Mouse (Mus musculus) heart, embryonic 16.5 days (tissue): ENCODE data around the gene Olfr938. TPM values are rescaled to one million over a fixed set of nuclear protein-coding genes. Genes with fewer than 3 reads are reported as not detected.

Experiments used
- ATAC-seq: fragments of 200-750 bp; cut with Nextera tagmentation; replicated peaks from 2 replicates; pipeline ENCODE4 v1.8.0; 2017; ENCODE audit warnings: moderate number of reproducible peaks; ENCODE audit not compliant: insufficient read depth, low FRiP score; ENCODE audit errors: extremely low read depth
- H3K27ac ChIP-seq: fragments of 300-500 bp; sonication (generic); 2 replicates; pipeline ENCODE4 v1.5.1; 2014; ENCODE audit warnings: mild to moderate bottlenecking, low read length, control low read depth, moderate library complexity
- H3K27me3 ChIP-seq: fragments of 300-500 bp; sonication (generic); 2 replicates; pipeline ENCODE4 v1.6.1; 2014; ENCODE audit warnings: low read length, mixed read lengths; ENCODE audit not compliant: control insufficient read depth, insufficient read depth
- H3K36me3 ChIP-seq: fragments of 300-500 bp; sonication (generic); 2 replicates; pipeline ENCODE4 v1.6.1; 2014; ENCODE audit not compliant: control insufficient read depth, insufficient read depth
- H3K4me1 ChIP-seq: fragments of 300-500 bp; sonication (generic); 2 replicates; pipeline ENCODE4 v1.6.1; 2014; ENCODE audit warnings: low read length, mixed read lengths; ENCODE audit not compliant: control insufficient read depth, insufficient read depth
- H3K4me2 ChIP-seq: fragments of 300-500 bp; sonication (generic); 2 replicates; pipeline ENCODE4 v1.6.1; 2014; ENCODE audit warnings: low read depth, mild to moderate bottlenecking, control low read depth, low read length
- H3K4me3 ChIP-seq: fragments of 300-500 bp; sonication (generic); 2 replicates; pipeline ENCODE4 v1.5.1; 2014; ENCODE audit warnings: mild to moderate bottlenecking, control low read depth, low read length
- H3K9ac ChIP-seq: fragments of 300-500 bp; sonication (generic); 2 replicates; pipeline ENCODE4 v1.6.1; 2014; ENCODE audit warnings: low read length, control low read depth
- H3K9me3 ChIP-seq: fragments of 300-500 bp; sonication (generic); replicated peaks from 2 replicates; pipeline ENCODE4 v1.6.1; 2016; ENCODE audit warnings: low read length; ENCODE audit not compliant: control insufficient read depth
- WGBS: fragments of 180-500 bp; shearing (Covaris S2); extraction: QIAGEN DNeasy Blood & Tissue Kit; methylation state at CpG from one replicate; pipeline ENCODE4 v1.1.7; 2014; 5-methylcytosine and 5-hydroxymethylcytosine counted together
- microRNA-seq: library from miRNA; unstranded; fragments of <30 nt; microRNA quantifications from one replicate; pipeline ENCODE4, GENCODE M21; 2017
- polyA plus RNA-seq: library from polyadenylated mRNA; unstranded; fragments of >200 nt; fragmentation: Nextera tagmentation; extraction: Ambion mirVana; gene quantifications from 2 replicates; pipeline ENCODE4 v1.2.1, GENCODE M21; 2015

The Olfr938 gene
- not detected in 2 replicates for polyA plus RNA-seq

DNA sequence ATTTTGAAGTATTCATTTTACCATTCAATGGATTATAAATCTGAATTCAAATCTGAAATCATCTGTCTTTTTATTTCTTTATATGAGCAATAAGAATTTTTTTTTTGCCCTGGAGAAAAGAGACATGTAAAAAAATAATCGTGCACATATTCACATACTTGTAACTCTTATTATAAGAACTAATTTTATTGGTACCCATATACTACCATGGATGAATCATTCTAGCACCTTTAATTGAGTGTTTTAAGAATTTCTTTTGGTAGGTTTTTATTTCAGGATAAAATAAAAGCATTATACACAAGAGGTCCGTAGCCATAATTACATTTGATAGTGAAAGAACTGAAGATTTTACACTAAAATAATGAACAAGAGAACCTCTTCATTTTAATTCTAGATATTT is at the start of gene Olfr938:
Gene Olfr938, minus strand, starts transcription at position 101 of the 400 bp plus-strand sequence.
- Histone ChIP-seq H3K27me3 (no peaks in the 10 kb centered on the region), H3K4me1 (no peaks in the 10 kb centered on the region), H3K4me2 (no peak within 1 kb of the TSS), H3K27ac (no peak within 1 kb of the TSS), H3K9me3 (0 out of 2 replicates have a peak, but pooled peaks cover 5% of the 10 kb centered on the region), H3K36me3 (no peaks in the 10 kb centered on the region), H3K9ac (no peak within 1 kb of the TSS), H3K4me3 (no peak within 1 kb of the TSS)
- WGBS, result 71% methylated on average over 2 of the region's 2 CpGs
- ATAC-seq, result no peak

- Histone ChIP-seq H3K4me1 (no peaks in the 10 kb centered on the region), H3K4me2 (no peak within 1 kb of the TSS), H3K4me3 (no peak within 1 kb of the TSS), H3K27me3 (no peaks in the 10 kb centered on the region), H3K9me3 (peaks cover 2% of the 10 kb centered on the region; the same call in 1 of the 2 replicates), H3K9ac (no peak within 1 kb of the TSS), H3K36me3 (no peaks in the 10 kb centered on the region), H3K27ac (no peak within 1 kb of the TSS)
- no peak for ATAC-seq
Observed at GRCm38 (mm10) chr9:39127831-39128230, 49.1 kb upstream of the Olfr938 start, which contains the start of gene Olfr27. TSS of gene Olfr27 (plus strand) at chr9:39128131.

DNA sequence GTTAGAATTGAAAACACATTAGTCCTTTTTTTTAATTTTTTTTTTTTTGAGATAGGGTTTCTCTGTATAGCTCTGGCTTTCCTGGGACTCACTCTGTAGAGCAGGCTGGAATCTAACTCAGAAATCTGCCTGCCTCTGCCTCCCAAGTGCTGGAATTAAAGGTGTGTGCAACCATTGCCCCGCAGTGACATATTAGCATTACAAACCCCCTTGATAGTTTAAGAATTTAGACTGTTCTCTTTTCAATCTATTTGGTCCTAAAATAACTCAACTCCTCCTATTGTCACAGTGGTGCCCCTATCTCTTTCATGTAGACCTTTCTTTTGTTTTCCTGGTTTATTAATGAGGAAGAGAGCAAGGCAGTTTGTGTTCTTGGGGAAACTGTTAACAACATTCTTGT is 48.6 kb upstream of the Olfr938 start:
- peaks cover 2% of the 10 kb centered on the region; the same call in 1 of the 2 replicates for H3K9me3 ChIP-seq
- no peak for ATAC-seq
- WGBS, result 73% methylated on average over 1 of the region's 1 CpGs
- no peak overlapping the region for H3K27ac ChIP-seq
- no peak overlapping the region for H3K9ac ChIP-seq
- H3K4me3 ChIP-seq, result no peak overlapping the region
- no peak overlapping the region for H3K4me2 ChIP-seq
- no peaks in the 10 kb centered on the region for H3K27me3 ChIP-seq
- no peaks in the 10 kb centered on the region for H3K36me3 ChIP-seq
- no peaks in the 10 kb centered on the region for H3K4me1 ChIP-seq

GRCm38 (mm10) chr9:39064851-39065250 is 13.8 kb downstream of the Olfr938 start, which contains the start of gene Olfr937:
TSS of gene Olfr937 (minus strand) at chr9:39064951.
- WGBS, result 78% methylated on average over 1 of the region's 1 CpGs
- Histone ChIP-seq H3K4me3 (no peak within 1 kb of the TSS), H3K27me3 (no peaks in the 10 kb centered on the region), H3K4me1 (no peaks in the 10 kb centered on the region), H3K9ac (no peak within 1 kb of the TSS), H3K4me2 (no peak within 1 kb of the TSS), H3K9me3 (no peaks in the 10 kb centered on the region), H3K36me3 (no peaks in the 10 kb centered on the region), H3K27ac (no peak within 1 kb of the TSS)
- ATAC-seq, result no peak

Small RNAs within 50 kb of the gene (microRNA-seq; reads per million reads assigned to microRNA genes)
- gene Gm25032, result not detected
- not detected for gene Gm25529

Other genes starting within 250 kb of the Olfr938 start
- gene Olfr924, start 234.4 kb downstream of the Olfr938 start, polyA plus RNA-seq, result not detected in 2 replicates
- not detected in 2 replicates for gene Olfr26, start 223.8 kb downstream of the Olfr938 start, polyA plus RNA-seq
- not detected in 2 replicates for gene Olfr926, start 201.8 kb downstream of the Olfr938 start, polyA plus RNA-seq
- gene Olfr930, start 149.1 kb downstream of the Olfr938 start, polyA plus RNA-seq, result not detected in 2 replicates
- not detected in 2 replicates for gene Olfr933, start 106.6 kb downstream of the Olfr938 start, polyA plus RNA-seq
- gene Olfr934, start 90.6 kb downstream of the Olfr938 start, polyA plus RNA-seq, result not detected in 2 replicates
- gene Olfr935, start 79.2 kb downstream of the Olfr938 start, polyA plus RNA-seq, result not detected in 2 replicates
- not detected in 2 replicates for gene Olfr146, start 55.5 kb downstream of the Olfr938 start, polyA plus RNA-seq
- not detected in 2 replicates for gene Olfr937, start 13.9 kb downstream of the Olfr938 start, polyA plus RNA-seq
- not detected in 2 replicates for gene Olfr27, start 49.2 kb upstream of the Olfr938 start, polyA plus RNA-seq
- not detected in 2 replicates for gene Olfr943, start 87.4 kb upstream of the Olfr938 start, polyA plus RNA-seq
- gene Olfr944, start 123.0 kb upstream of the Olfr938 start, polyA plus RNA-seq, result not detected in 2 replicates
- gene Olfr1537, start 171.1 kb upstream of the Olfr938 start, polyA plus RNA-seq, result not detected in 2 replicates
- gene Olfr945, start 197.9 kb upstream of the Olfr938 start, polyA plus RNA-seq, result not detected in 2 replicates
- not detected in 2 replicates for gene Olfr948, start 247.2 kb upstream of the Olfr938 start, polyA plus RNA-seq